Mouse (Mus musculus) T-helper 2 cell (primary cell): ENCODE measurements at regions not wholly inside any gene's neighbourhood (a gene's known extent, or its start where the extent isn't known, plus 50 kb on each side); places are given as distances from the start of the nearest gene placed in this dataset.

Source experiments
- in situ Hi-C: fragments of 300-600 bp; cut with MboI, MseI; formaldehyde crosslinking; loops from one replicate; pipeline ENCODE4 v1.15.1; 2025; ENCODE audit warnings: high pct_unique_total_duplicates

DNA sequence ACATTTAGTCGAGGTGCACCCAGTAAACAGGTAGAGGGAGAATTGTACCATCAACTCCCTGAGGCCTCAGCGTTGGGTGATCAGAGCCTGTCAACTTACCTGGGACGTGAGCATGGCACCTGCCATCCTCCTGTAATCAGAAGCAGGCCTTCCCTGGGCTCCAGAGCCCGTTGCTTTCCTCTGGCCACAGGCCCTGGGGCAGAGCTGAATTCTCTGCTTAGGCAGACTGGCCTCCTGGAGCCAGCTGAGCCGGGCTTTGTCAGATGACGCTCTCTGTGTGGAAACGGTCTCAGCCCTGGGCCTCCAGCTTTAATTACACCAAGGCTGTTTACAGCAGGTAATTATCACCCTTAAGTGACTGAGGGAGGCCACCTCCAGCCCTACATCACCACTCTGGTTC lies 92.6 kb upstream of the Pmepa1 start:
- in situ Hi-C loops: no loop called here

GRCm38 (mm10) chr2:173376926-173377325 lies 100.6 kb upstream of the Pmepa1 start:
- in situ Hi-C loops: no loop called here

- in situ Hi-C loops: no loop called here
Observed at GRCm38 (mm10) chr2:173377497-173378257, 101.3 kb upstream of the Pmepa1 start.

GRCm38 (mm10) chr2:173379736-173380135 lies 103.4 kb upstream of the Pmepa1 start:
- in situ Hi-C loops: no loop called here

GRCm38 (mm10) chr2:173380341-173380761 lies 104.0 kb upstream of the Pmepa1 start:
- in situ Hi-C loops: no loop called here

DNA sequence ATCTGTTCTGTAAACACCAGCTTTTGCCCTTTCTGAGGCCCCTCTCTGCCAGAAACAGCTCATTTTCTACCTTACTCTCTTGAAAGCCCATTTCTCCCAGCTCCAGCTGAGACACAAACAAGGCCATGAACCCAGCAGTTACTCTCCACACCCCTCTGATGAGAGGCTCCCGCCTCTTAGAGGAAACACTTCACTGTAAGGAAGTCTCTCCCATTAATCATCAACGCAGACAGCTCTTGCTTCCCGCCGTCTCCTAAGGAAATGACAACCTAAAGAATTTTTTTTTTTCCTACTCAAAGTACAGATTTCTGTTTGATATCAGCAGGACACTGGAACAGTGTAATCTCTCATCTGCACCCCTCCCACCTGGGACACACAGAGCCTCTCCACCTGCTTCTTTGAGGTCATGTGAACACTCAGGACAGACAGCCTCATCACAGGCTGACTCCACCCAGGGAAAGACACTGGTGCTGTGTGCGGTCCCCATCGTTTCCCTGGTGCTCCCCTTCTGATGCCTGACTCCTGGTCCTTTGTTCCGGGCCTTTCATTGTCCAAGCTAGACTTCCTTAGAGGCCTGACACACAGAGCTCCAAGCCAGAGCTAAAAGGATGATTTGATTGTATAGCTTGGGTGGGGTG lies 106.0 kb upstream of the Pmepa1 start:
- in situ Hi-C loops: no loop called here

DNA sequence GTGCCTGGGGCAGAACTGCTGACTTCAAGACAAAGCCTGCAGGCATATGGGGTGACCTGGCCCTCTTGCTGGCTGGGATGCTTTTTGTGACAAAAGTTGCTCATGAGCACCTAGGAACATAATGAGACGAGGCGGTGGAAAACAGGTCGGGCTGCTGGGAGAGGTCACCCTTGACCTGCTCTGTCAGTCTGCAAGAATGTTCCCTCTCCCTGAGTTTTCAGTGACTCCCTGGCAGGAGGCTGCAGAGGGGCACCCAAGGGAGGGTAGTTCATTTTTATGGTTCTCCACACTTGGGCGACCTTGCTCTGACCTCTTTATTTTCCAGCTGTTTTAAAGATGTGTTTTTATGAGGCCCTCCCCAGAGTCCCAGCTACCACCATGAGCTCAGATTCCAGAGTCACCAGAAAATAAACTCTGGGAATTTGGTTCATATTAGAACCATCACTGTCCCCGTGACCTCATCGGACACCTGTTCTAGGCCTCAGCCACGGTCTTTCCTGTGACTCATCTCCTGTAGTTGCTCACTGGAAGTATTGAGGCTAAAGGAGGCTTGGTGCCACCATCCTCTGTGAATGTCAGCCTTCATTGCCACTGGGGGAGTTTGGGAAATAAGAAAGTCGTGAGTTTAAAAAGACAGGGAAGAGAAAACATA lies 108.7 kb upstream of the Pmepa1 start:
- in situ Hi-C loops: no loop called here

- in situ Hi-C loops: no loop called here
Observed at GRCm38 (mm10) chr2:173385722-173386141, 109.4 kb upstream of the Pmepa1 start.

DNA sequence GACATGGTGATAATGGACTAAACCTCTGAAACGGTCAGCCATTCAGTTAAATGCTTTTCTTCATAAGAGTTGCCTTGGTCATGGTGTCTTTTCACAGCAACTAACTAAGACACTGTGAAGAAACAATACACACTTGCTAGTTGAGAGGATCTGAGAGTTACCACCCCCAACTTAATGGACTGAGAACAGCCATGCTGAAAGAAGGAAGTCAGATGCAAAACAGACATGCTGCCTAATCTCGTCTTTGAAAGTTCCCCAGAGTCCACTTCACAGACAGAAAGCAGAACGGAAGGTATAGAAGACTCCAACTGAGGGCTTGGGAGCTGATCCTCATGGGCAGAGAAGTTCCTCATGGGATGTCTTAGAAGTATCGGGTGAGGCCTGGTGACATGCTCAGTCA lies 111.8 kb upstream of the Pmepa1 start:
- in situ Hi-C loops: no loop called here

DNA sequence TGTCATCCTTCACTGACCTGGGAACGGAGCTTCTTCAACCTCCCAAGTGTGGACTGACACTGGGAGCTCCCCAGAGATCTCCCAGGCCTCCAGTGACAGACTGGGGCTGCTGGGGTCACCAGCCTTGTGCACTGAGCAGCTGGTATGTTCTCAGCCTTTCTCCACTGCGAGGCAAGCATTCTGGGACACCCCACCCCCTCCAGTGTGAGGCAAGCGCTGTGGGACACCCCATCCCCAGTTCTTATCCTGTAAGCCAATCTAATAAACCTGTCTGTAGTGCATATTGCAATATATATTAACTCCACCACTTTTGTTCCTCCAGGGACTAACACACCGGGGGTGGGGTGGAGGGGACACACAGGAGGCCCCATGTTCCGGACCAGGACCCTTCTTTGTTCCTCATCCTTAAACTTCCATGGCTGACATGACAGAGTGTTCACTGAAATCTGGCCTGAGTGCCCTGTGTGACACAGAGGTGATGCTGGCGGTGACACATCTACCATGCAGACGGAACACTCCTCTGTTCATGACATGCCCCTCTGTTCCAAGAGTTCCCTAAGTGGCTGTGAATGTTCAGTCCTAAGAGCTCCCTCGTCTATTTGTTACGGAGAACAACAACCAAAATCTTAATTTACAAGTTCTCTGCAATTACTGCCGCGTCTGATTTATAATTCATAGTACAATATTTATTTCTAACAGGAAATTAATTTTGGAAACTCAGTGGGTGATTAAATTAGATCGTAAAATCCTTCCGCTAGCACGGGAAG lies 116.4 kb upstream of the Pmepa1 start:
- in situ Hi-C loops: no loop called here

DNA sequence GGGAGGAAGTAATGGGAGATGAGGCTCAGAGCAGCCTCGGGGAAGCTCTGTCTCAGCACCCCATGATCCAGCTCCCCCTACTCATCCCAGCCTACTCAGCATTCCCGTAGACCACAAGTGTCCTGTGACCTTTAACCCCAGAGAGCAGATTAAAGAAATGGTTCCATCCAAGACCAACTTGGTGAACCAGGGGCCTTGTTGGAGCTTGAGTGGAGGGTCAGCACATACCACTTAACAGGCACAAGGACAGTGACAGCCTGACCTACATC lies 116.9 kb upstream of the Pmepa1 start:
- in situ Hi-C loops: no loop called here

DNA sequence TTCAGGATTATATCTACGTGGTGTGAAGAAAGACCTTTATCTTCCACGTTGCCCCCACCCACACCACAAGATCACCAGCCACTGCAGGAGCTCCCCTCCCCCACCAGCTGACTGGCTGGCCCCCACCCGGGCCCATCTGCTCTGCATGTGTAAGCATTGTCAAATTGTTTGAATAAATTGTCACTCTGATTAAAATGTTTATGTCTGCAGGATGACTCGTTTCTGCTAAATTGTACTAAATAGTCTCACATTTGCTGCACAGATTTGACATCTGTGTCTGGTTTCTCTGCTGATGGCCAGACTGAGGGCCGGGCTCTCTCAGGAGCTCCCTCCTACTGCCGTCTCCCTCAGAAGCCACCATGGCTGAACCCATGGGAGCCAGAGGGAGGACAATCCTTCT lies 119.2 kb upstream of the Pmepa1 start:
- in situ Hi-C loops: no loop called here

DNA sequence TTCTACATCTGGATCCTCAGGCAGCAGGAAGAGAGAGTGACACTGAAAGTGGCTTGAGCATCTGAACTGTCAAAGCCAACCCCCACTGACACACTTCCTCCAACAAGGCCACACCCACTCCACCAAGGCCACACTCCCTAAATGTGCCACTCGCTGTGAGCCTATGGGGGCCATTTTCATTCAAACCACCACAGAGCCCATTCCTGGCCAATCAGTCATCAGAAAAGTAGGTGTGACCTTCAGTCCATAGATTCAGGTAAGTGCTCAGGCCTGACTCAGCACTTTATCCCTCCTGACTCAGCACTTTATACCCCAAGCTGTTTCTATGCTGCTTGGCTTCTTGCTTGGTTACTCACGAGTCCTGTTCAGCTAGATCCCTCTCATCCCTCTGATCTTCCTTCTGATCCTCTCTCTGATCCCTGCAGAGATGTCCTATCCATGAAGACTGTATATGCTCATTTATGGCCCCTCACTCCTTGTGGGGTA lies 121.6 kb upstream of the Pmepa1 start:
- in situ Hi-C loops: no loop called here

- in situ Hi-C loops: no loop called here
Observed at GRCm38 (mm10) chr2:173405629-173406028, 116.8 kb upstream of the 1700021F07Rik start.

DNA sequence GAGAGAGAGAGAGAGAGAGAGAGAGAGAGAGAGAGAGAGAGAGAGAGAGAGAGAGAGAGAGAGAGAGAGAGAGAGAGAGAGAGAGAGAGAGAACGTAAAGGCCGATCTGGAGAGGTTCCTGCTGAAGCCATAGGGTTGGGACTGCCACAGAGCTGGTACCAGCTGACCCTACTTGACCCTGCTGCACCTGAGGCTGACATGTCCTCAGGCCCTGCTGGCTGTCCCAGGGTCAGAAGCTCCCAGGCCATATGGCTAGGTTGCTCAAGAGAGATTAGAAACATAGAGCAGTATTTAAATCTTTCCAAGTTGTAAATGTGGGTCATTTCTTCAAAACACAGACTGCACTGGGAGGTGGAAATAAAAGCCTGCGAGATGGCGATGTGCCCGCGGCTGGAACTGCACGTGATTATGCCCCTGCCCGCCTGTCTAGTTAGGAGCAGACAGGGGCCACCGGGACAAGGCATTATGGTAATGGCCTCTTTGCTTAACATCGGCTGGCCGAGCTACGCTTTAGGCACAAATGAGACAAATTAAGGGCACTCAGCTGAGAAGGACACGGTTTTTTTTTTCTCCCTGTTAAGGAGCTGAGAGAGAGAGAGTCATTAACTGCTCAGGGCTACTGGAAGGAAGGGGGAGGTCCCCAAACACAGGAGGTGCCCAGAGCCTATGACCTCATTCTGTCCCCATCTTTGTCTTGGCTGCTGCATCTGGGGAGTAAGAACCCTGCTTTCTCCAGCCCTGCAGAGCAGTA lies 115.9 kb upstream of the 1700021F07Rik start:
- in situ Hi-C loops: no loop called here

GRCm38 (mm10) chr2:173407133-173407532 lies 115.3 kb upstream of the 1700021F07Rik start:
- in situ Hi-C loops: no loop called here

DNA sequence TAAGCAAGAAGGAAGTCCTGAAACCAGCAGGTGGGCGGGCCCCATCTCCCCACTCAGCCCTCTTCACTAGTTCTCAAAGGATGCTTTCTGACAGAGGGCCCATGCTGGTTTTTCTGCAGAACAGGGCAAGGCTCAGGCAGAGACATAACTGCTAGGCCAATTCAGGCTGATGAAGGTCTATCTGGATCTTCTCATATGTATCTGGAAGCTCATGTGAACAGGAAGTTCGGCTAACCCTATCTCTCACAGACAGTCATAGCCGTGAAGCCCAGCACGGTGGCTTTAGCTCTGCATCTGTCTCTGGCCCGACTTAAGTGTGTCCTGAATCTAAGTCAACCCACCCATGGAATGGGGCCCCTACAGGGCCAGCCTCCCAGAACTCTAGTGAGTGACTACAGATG lies 113.7 kb upstream of the 1700021F07Rik start:
- in situ Hi-C loops: no loop called here

DNA sequence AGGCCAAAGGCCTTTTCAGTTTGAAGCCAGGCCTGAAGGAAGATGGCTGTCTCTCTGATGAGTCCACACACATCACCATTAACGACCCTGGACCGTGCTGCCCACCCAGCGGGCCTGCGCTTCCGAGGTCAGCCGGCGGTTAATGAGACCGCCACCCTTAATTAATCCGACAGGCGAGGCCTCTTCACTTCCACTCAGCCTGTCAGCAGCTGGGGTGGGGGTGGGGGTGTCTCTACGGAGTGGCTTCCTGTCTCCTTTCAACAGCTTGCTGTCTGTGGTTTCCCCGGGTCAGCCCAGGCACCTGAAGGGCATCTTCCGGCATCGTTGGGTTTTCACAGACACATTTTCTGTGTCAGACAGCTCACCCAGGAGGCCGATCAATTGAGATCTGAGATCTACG lies 113.0 kb upstream of the 1700021F07Rik start:
- in situ Hi-C loops: no loop called here

DNA sequence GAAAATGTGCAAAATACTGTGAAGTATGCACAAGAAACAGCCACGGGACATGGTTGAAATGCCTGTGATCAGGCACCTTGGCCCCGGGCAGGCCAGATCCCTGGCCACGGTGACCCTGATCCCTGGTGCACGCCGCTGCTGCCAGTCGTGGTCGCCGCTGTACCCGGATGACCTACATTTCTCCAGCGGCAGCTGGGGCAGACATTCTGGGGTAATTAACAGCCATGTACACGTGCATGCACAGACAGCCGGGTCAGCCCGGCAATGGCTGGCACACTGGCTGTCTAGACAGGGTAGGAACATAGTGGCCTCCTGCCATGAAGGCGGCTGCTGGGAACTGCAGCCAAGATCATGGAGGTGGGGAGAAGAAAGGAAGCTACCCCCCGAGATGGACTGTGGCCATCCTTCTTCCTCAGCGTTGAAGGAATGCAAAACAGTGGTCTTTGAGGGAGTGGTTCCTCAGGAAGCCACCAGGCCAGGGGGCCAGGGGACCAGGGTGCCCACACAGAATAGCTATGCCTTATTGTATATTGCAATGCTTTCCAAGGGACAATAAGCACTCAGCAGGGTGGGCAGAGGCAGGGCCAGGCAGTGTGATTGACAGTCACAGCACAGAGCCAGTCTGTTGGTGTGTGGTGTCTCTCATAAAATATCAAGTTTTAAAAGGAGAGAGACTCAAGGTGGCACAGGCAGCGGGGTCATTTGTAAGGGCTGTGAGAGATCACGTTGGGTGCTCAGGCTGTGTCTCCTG lies 108.3 kb upstream of the 1700021F07Rik start:
- in situ Hi-C loops: no loop called here

DNA sequence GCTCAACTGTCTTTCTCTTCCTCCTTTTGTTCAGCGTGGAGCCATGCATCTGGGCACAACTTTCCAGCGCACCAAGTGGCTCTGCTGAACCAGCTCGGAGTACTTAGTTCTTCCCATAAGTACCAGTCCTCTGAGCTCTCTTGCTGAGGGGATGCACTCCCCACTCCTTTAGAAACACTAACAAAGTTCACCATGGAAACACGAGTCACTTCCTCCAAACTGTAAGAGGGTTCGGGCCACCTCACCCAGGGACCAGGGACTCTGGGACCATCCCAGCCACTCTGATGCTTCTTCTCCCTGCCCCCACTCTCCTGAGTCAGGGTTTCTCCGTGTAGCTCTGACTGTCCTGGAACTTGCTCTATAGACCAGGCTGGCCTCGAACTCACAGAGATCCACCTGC lies 107.0 kb upstream of the 1700021F07Rik start:
- in situ Hi-C loops: no loop called here

- in situ Hi-C loops: no loop called here
Observed at GRCm38 (mm10) chr2:173416921-173417320, 105.5 kb upstream of the 1700021F07Rik start.
